Mouse (Mus musculus): ENCODE results near the gene Sdr39u1.
A peak's percentile ranks its signal among the peaks of the same experiment; 100 is the strongest.

Sdr39u1 gene

DNA sequence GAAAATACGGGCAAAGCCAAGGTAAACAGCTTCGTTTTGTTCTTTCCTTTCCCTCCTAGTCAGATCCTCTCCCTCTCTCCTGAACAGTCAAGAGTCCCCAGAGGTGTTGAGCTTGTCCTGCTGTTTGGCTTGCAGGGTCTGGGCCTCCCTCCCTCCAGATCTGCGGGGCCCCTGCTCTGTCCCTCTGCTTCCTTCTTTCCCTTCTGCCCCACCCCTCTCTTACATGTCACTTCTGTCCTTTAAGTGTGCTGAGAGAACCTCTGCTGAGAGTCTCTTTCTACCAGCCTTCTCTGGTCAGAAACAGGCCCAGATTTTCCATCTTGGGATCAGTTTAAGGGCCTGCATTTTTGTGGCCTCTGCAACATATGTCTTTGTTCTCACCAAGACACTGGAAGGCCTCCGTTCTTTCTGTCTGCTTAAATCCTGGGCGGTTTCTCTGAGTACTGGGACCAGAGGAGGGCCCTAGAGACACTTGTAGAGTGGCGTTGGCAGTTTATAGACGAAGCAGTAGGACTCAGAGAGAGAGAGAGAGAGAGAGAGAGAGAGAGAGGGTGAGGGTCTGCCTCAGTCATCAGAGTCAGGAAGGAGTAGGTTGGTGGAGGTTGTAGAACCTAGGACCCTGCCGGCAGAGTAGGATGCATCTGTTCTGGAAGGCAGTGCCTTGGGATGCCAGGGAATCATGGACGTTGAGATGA lies 45.5 kb downstream of the Sdr39u1 start:
- DNase-seq (ENCODE audit: low spot score), result no peak

GRCm38 (mm10) chr14:55853621-55854285 lies 46.3 kb downstream of the Sdr39u1 start, which contains the start of gene Nynrin:
TSS of gene Nynrin (plus strand) at chr14:55854010.
- peak; percentile 70 for DNase-seq (ENCODE audit: low spot score)

GRCm38 (mm10) chr14:55852646-55853551 lies 47.2 kb downstream of the Sdr39u1 start:
- no peak for DNase-seq (ENCODE audit: low spot score)

DNA sequence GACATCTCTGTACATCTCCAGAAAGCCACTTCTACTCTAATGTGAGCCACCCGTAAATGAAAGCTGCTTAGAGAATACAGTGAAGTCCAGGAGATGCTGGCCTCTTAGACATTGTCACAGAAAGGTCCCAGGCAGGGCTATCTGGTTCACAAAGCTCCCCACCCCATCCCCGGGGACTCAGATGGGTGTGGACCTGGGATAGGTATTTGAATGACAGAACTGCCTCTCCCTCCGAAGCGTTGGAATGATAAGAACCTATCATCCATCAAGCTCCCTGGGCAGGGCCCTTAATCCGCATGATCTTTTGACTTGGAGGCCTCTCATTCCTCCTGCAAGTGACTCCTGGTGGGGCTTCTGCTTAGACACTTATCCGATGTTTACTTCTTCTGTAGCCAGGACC lies 49.2 kb downstream of the Sdr39u1 start:
- no peak for DNase-seq (ENCODE audit: low spot score)
